ENCODE assay signal across 7 mouse cellular contexts in the genomic region with DNA sequence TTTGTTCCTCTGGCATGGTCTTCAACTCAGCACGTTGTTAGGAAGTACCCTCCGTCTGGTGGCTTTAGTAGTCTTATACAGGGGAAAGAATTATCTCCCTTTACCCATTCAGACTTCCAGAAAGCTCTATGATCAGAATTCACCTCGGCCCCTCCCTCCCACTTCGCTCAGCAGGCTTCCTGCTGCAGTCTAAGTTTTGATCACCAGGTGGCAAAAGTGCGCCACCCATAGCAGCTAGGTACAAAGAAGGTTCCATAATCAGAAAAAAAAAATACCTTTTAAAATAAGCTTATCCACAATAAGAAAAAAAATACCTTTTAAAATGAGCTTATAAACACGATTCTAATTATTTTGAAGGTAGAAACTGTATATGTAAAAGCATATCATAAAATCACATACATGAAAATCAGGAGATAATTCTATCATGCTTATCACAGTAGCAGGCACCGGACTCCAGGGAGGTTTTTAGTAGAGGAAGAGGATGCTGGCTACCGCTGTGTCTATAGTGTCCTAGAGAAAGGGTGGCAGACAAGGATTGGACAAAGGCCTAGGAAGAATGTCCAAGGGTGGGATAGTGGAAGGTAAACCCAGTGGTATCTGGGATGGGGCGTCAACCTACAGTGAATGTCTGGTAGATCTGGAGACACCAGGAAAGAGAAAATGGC. TPM values are rescaled to one million over a fixed set of nuclear protein-coding genes. Genes with fewer than 3 reads are reported as not detected.
DNase-seq lines count a peak whose midpoint lies in the region; ATAC-seq and TF ChIP-seq lines count a peak whose summit lies in the region.

No protein-coding gene starts in this region.

- no peak overlapping the region for H3K4me2 ChIP-seq in neural tube, embryonic 11.5 days (ENCODE audit: low read depth)
- no peak overlapping the region for H3K4me2 ChIP-seq in limb, embryonic 14.5 days (replicated peaks; ENCODE audit: low read depth, low read length, severe bottlenecking)

- H3K27me3 ChIP-seq in neural tube, embryonic 11.5 days (ENCODE audit: control insufficient read depth, insufficient read depth, low read length), result no peaks in the 10 kb centered on the region
- H3K27me3 ChIP-seq in limb, embryonic 14.5 days (ENCODE audit: control insufficient read depth, insufficient read depth, low read length), result no peaks in the 10 kb centered on the region

- H3K27ac ChIP-seq in neural tube, embryonic 11.5 days (ENCODE audit: low read depth, low read length), result no peak overlapping the region
- no peak overlapping the region for H3K27ac ChIP-seq in cortical plate, adult 2 months (ENCODE audit: insufficient read depth, low read length)
- H3K27ac ChIP-seq in limb, embryonic 14.5 days (replicated peaks; ENCODE audit: low read depth, low read length), result no peak overlapping the region

- H3K4me3 ChIP-seq in neural tube, embryonic 11.5 days (ENCODE audit: low read depth, low read length), result no peak overlapping the region
- H3K4me3 ChIP-seq in cortical plate, adult 2 months (ENCODE audit: insufficient read depth, low read length), result no peak overlapping the region
- H3K4me3 ChIP-seq in limb, embryonic 14.5 days (replicated peaks; ENCODE audit: low read length), result no peak overlapping the region

- peak; percentile 54 for TF ChIP-seq CTCF in cortical plate, adult 2 months (IDR thresholded peaks at IDR 0.05; ENCODE audit: extremely low read depth, insufficient read depth, low read length)

- H3K9ac ChIP-seq in neural tube, embryonic 11.5 days (ENCODE audit: low read length), result no peak overlapping the region
- no peak overlapping the region for H3K9ac ChIP-seq in limb, embryonic 14.5 days (ENCODE audit: low read depth, low read length, severe bottlenecking)

- no peak for ATAC-seq in neural tube, embryonic 11.5 days (ENCODE audit: insufficient read depth, low FRiP score, low TSS enrichment)
- no peak for ATAC-seq in limb, embryonic 14.5 days (ENCODE audit: low FRiP score, low read depth)

- H3K36me3 ChIP-seq in neural tube, embryonic 11.5 days (ENCODE audit: control insufficient read depth, insufficient read depth, low read length), result no peaks in the 10 kb centered on the region
- H3K36me3 ChIP-seq in limb, embryonic 14.5 days (ENCODE audit: control insufficient read depth, insufficient read depth, low read length), result no peaks in the 10 kb centered on the region

- peak; percentile 45 for DNase-seq in neural tube, embryonic 11.5 days (ENCODE audit: low spot score)
- no peak for DNase-seq in neural tube, embryonic 10.5 days (ENCODE audit: extremely low spot score, low spot score)
- peak; percentile 20 for DNase-seq in ZHBTc4 (ENCODE audit: low read depth, low spot score)
- peak; percentile 0 for DNase-seq in hindlimb bud, embryonic 11.5 days (ENCODE audit: extremely low spot score, low read depth, low spot score)
- peak; percentile 7 for DNase-seq in limb, embryonic 14.5 days (ENCODE audit: low spot score)
- DNase-seq in right cerebral cortex, adult 2 months (ENCODE audit: low spot score in 2 of 2), result peak; percentile 57 to 65

- TF ChIP-seq POLR2A in cortical plate, adult 2 months (IDR thresholded peaks at IDR 0.05; ENCODE audit: extremely low read depth, insufficient read depth, low read length), result no peak
- TF ChIP-seq POLR2A in limb, embryonic 14.5 days (IDR thresholded peaks at IDR 0.05; ENCODE audit: borderline replicate concordance, extremely low read depth, insufficient read depth, insufficient read length), result no peak

- H3K4me1 ChIP-seq in neural tube, embryonic 11.5 days (ENCODE audit: control insufficient read depth, insufficient read depth, low read length), result no peaks in the 10 kb centered on the region
- H3K4me1 ChIP-seq in cortical plate, adult 2 months (ENCODE audit: control insufficient read depth, insufficient read depth, low read length), result no peaks in the 10 kb centered on the region
- H3K4me1 ChIP-seq in limb, embryonic 14.5 days (ENCODE audit: control insufficient read depth, insufficient read depth, low read length), result no peaks in the 10 kb centered on the region

- WGBS in neural tube, embryonic 11.5 days, result 60% methylated on average over 9 of the region's 9 CpGs
- WGBS in limb, embryonic 14.5 days, result 45% methylated on average over 9 of the region's 9 CpGs

- H3K9me3 ChIP-seq in neural tube, embryonic 11.5 days (ENCODE audit: control insufficient read depth, low read length), result no peaks in the 10 kb centered on the region
- H3K9me3 ChIP-seq in limb, embryonic 14.5 days (ENCODE audit: control insufficient read depth, low read length), result no peaks in the 10 kb centered on the region

RNA-seq across cellular contexts. Expression of a gene that starts 34.4 kb away (rescaled TPM):
- 9.5 and 9.9 TPM in 2 replicates for polyA plus RNA-seq in neural tube, embryonic 11.5 days (2014; fragmentation: Nextera tagmentation; extraction: Ambion mirVana)
- polyA plus RNA-seq in cortical plate, adult 2 months (2012; rRNA removed), result 243 and 298 TPM in 2 replicates
- 25.6 and 70.1 TPM in 2 replicates for polyA plus RNA-seq in limb, embryonic 14.5 days (2012; rRNA removed)
- polyA plus RNA-seq in limb, embryonic 14.5 days (2014; fragmentation: Nextera tagmentation; extraction: Ambion mirVana), result 21.4 and 27.3 TPM in 2 replicates
